Mouse (Mus musculus) cerebellum, adult 2 months (tissue): Measurements from ENCODE around the gene Spns1.

ENCODE experiments used
- CTCF ChIP-seq: fragments of 200-500 bp; IDR thresholded peaks from 2 replicates; pipeline ENCODE4 v1.5.1; 2011; ENCODE audit warnings: low read depth, mild to moderate bottlenecking, control low read depth, low read length, moderate library complexity, borderline replicate concordance; ENCODE audit not compliant: insufficient read depth
- POLR2A ChIP-seq: fragments of 200-500 bp; IDR thresholded peaks from 2 replicates; pipeline ENCODE4 v1.6.1; 2011; ENCODE audit warnings: low read length, control low read depth, borderline replicate concordance; ENCODE audit not compliant: insufficient read depth

- TF ChIP-seq CTCF, result no peak
- TF ChIP-seq POLR2A, result no peak
Measured at GRCm38 (mm10) chr7:126408686-126409085, 31.4 kb upstream of the Spns1 start.
